8 mouse cellular contexts compared by ENCODE assay signal in the genomic region with DNA sequence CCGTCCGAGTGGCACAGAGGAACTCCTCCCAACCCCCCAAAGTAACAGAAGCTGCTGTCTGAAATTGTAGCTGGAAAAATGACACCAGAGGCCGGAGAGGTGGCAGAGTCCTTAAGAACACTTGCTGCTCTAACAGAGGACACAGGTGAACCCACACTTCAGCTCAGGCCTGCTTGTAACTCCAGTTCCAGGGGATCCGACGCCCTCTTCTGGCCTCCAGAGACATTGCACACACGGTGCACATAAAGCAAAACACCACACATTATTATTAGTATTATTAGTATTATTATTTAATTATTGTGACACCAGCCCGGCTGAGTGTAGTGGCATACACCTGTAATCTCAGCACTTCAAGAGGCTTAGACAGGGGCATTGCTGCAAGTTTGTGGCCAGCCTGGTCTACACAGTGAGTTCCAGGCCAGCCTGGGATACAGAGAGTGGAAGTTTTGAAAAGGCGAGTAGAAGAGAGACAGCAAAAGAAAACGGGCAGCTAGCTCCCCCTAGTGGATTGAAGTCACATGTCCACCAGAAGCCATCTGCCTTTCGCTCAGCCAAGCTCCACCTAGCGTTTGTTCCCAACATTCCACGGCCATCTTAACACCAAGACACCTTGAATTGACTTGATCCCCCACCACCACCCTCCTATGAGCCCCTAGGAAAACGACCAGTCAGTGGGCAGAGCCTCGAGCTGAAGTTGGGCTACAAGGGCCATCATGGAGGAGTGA. TPM values are rescaled to one million over a fixed set of nuclear protein-coding genes. Genes with fewer than 3 reads are reported as not detected.
DNase-seq lines count a peak whose midpoint lies in the region; ATAC-seq lines count a peak whose summit lies in the region.

No protein-coding gene starts in this region.

- DNase-seq in R1 (ENCODE audit: low read depth, low spot score): peak; percentile 94
- DNase-seq in cerebellum, postnatal 10 days: peak; percentile 92 to 95
- DNase-seq in frontal cortex, postnatal 10 days (ENCODE audit: low spot score in 2 of 2): peak; percentile 61 to 78
- DNase-seq in layer of hippocampus, postnatal 14 days (ENCODE audit: low spot score in 2 of 2): peak; percentile 81 to 90
- DNase-seq in lung, postnatal 14 days: peak; percentile 88
- DNase-seq in retina, postnatal 1 day: peak; percentile 93
- peak; percentile 86 for DNase-seq in thymus, postnatal 4 days

- ATAC-seq in hindbrain, embryonic 12.5 days (ENCODE audit: low FRiP score): no peak

- 25% methylated on average over 14 of the region's 14 CpGs for WGBS in hindbrain, embryonic 12.5 days

- H3K9me3 ChIP-seq in hindbrain, embryonic 12.5 days (replicated peaks): no peaks in the 10 kb centered on the region

- peak overlapping the region; percentile 87 for H3K4me2 ChIP-seq in hindbrain, embryonic 12.5 days (replicated peaks)

- 0 out of 2 replicates have a peak overlapping the region, but pooled peaks have one; percentile 83 for H3K27ac ChIP-seq in hindbrain, embryonic 12.5 days

- peaks cover 20% of the 10 kb centered on the region for H3K4me1 ChIP-seq in hindbrain, embryonic 12.5 days

- no peaks in the 10 kb centered on the region for H3K27me3 ChIP-seq in hindbrain, embryonic 12.5 days

- H3K36me3 ChIP-seq in hindbrain, embryonic 12.5 days: no peaks in the 10 kb centered on the region

- H3K4me3 ChIP-seq in hindbrain, embryonic 12.5 days: no peak overlapping the region

- H3K9ac ChIP-seq in hindbrain, embryonic 12.5 days: 0 out of 2 replicates have a peak overlapping the region, but pooled peaks have one; percentile 51

RNA-seq across cellular contexts. Expression of a gene that starts 1.0 kb away (rescaled TPM):
- polyA plus RNA-seq in hindbrain, embryonic 12.5 days (2016; fragmentation: Nextera tagmentation; extraction: Ambion mirVana): 11.9 and 12.2 TPM in 2 replicates
- total RNA-seq in layer of hippocampus, postnatal 14 days (2021): 10 to 100 TPM; 16.2 to 19.5 TPM
